Mouse (Mus musculus): ENCODE data around the gene Tbc1d16.
"Not testable (repeated sequence)": the region's sequence is repeated elsewhere in the genome, so short reads cannot be mapped to it uniquely, and the experiment has no call there.

DNA sequence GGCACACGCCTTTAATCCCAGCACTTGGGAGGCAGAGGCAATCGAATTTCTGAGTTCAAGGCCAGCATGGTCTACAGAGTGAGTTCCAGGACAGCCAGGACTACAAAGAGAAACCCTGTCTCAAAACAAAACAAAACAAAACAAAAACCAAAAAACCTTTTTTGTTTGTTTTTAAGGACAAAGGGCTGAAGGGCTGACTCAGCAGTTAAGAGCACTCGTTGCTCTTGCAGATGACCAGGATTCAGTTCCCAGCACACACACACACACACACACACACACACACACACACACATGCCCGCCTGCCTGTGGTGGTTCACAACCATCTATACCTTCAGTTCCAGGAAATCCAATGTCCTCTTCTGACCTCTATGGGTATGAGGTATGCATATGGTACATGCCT lies 127.9 kb downstream of the Tbc1d16 start:
- TF ChIP-seq CTCF (IDR thresholded peaks at IDR 0.05; ENCODE audit: extremely low read depth, insufficient read length, insufficient replicate concordance, low read depth, low read length); POLR2A (IDR thresholded peaks at IDR 0.05; ENCODE audit: low read depth, low read length): not testable (repeated sequence)

Data from small intestine, adult 2 months (tissue).